Mouse (Mus musculus) hindbrain, embryonic 10.5 days (tissue): ENCODE results near the gene 4930435E12Rik. TPM values are rescaled to one million over a fixed set of nuclear protein-coding genes. Genes with fewer than 3 reads are reported as not detected.
"Not testable (repeated sequence)": the region's sequence is repeated elsewhere in the genome, so short reads cannot be mapped to it uniquely, and the experiment has no call there.

ENCODE experiments used
- DNase-seq: peaks from one replicate; pipeline ENCODE4 v3.0.0-alpha.2; 2017; ENCODE audit warnings: low spot score
- H3K27ac ChIP-seq: fragments of 300-500 bp; sonication (generic); 2 replicates; pipeline ENCODE4 v1.5.1; 2016; ENCODE audit warnings: mild to moderate bottlenecking, moderate library complexity
- H3K27me3 ChIP-seq: fragments of 300-500 bp; sonication (generic); 2 replicates; pipeline ENCODE4 v1.6.1; 2016; ENCODE audit warnings: mild to moderate bottlenecking; ENCODE audit not compliant: poor library complexity, insufficient read depth, severe bottlenecking
- H3K36me3 ChIP-seq: fragments of 300-500 bp; sonication (generic); 2 replicates; pipeline ENCODE4 v1.6.1; 2016; ENCODE audit warnings: mild to moderate bottlenecking, moderate library complexity
- H3K4me1 ChIP-seq: fragments of 300-500 bp; sonication (generic); replicated peaks from 2 replicates; pipeline ENCODE4 v1.6.1; 2016; ENCODE audit warnings: mild to moderate bottlenecking
- H3K4me3 ChIP-seq: fragments of 300-500 bp; sonication (generic); 2 replicates; pipeline ENCODE4 v1.5.1; 2016; ENCODE audit warnings: mild to moderate bottlenecking, moderate library complexity
- H3K9me3 ChIP-seq: fragments of 300-500 bp; sonication (generic); 2 replicates; pipeline ENCODE4 v1.6.1; 2016; ENCODE audit warnings: mild to moderate bottlenecking, moderate library complexity
- WGBS: fragments of 180-500 bp; shearing (Covaris S2); methylation state at CpG from one replicate; pipeline ENCODE4 v1.1.7; 2016; 5-methylcytosine and 5-hydroxymethylcytosine counted together
- polyA plus RNA-seq: library from polyadenylated mRNA; unstranded; fragments of >200 nt; fragmentation: Nextera tagmentation; extraction: Ambion mirVana; gene quantifications from 2 replicates; pipeline ENCODE4 v1.2.1, GENCODE M21; 2016

The 4930435E12Rik gene
- not detected in 2 replicates for polyA plus RNA-seq

DNA sequence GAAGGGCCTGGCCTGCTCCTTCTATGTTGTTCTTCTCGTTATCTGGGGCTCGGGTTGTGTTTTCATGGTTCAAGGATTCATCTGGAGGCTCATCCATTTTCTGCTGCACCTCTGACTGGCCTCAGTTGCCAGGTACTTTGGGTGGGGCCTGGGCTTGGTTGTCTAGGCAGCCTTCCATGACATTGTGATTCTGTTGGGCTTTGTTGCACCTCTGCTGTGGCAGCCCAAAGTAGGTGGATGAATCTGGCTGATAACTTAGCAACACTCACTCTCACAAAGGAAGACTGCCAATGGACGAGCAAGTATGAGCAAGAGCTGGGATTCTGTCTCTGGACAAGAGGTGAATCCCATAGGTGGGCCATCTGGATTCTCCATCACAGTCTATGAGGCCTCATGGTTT is at the start of gene 4930435E12Rik:
TSS of gene 4930435E12Rik (minus strand) at position 101 of the 400 bp plus-strand sequence.
- 93% methylated on average over 3 of the region's 3 CpGs for WGBS
- no peaks in the 10 kb centered on the region for H3K4me1 ChIP-seq
- no peak for DNase-seq
- no peaks in the 10 kb centered on the region for H3K27me3 ChIP-seq
- H3K36me3 ChIP-seq: no peaks in the 10 kb centered on the region
- H3K4me3 ChIP-seq: no peak within 1 kb of the TSS
- no peaks in the 10 kb centered on the region for H3K9me3 ChIP-seq
- no peak within 1 kb of the TSS for H3K27ac ChIP-seq

DNA sequence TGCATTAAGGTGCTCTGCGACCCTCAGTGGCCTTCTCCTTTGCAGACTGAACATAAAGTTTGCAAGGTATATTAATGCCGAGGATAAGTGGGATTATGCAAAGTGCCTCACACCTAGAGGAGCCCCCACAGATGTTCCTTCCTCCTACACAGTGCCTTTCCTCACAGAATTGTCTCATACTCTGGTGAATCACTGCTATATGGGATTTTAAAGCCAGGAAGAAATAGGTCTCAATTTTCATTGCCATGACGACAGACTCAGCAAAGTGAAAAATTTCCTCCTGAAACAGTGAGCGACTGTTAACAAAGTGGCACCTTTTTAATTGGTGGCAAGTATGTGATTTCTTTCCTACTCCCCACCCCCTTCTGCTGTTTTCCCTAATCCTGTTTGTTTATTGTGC is 45.9 kb upstream of the 4930435E12Rik start:
- no peak overlapping the region for H3K4me3 ChIP-seq
- 39% methylated on average over 4 of the region's 4 CpGs for WGBS
- no peaks in the 10 kb centered on the region for H3K9me3 ChIP-seq
- H3K27me3 ChIP-seq: no peaks in the 10 kb centered on the region
- H3K27ac ChIP-seq: no peak overlapping the region
- H3K36me3 ChIP-seq: no peaks in the 10 kb centered on the region
- no peaks in the 10 kb centered on the region for H3K4me1 ChIP-seq
- no peak for DNase-seq

DNA sequence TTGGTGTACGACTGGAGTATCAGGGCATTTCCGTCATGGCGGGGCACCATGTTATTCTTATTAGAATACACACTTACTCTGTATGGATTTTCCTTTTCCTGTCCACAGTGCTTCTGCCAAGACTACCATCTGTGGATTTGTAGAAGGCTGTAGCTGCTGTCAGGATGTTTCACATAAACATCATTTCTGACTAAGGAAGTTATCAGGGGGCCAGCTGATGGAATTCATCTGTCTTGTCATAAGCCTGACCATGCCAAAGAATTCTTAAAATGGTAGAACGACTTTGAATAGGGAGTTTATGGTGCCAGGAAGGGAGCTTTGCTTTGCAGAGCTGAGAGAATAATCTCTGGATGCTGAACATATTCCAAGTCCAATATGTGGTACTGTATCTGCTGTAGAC is 44.7 kb upstream of the 4930435E12Rik start:
- Histone ChIP-seq H3K36me3 (no peaks in the 10 kb centered on the region), H3K4me1 (no peaks in the 10 kb centered on the region), H3K9me3 (no peaks in the 10 kb centered on the region), H3K27me3 (no peaks in the 10 kb centered on the region), H3K27ac (no peak overlapping the region), H3K4me3 (no peak overlapping the region)
- no peak for DNase-seq
- WGBS: 91% methylated on average over 4 of the region's 4 CpGs

DNA sequence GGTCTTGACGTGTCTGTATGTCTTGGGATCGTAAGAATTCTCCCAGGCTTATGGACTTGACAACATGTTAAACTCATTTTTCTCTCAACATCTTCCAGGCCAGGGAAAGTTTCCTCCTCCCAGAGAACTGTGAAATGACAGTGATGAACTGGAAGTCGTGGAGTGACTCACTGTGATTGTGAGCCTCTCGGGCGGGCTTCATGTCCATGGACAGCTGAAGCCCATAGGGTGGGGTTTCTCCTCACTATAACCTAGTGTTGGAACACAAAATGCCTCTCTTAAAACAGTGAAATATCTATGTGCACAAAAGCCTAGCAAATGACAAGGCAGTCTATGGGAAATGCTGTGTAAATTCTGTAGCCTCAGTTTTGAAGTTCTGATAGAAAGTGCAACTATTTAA is 35.8 kb upstream of the 4930435E12Rik start:
- Histone ChIP-seq H3K4me1 (no peaks in the 10 kb centered on the region), H3K4me3 (no peak overlapping the region), H3K27ac (no peak overlapping the region), H3K36me3 (no peaks in the 10 kb centered on the region), H3K9me3 (no peaks in the 10 kb centered on the region), H3K27me3 (no peaks in the 10 kb centered on the region)
- DNase-seq: no peak
- 90% methylated on average over 5 of the region's 5 CpGs for WGBS

DNA sequence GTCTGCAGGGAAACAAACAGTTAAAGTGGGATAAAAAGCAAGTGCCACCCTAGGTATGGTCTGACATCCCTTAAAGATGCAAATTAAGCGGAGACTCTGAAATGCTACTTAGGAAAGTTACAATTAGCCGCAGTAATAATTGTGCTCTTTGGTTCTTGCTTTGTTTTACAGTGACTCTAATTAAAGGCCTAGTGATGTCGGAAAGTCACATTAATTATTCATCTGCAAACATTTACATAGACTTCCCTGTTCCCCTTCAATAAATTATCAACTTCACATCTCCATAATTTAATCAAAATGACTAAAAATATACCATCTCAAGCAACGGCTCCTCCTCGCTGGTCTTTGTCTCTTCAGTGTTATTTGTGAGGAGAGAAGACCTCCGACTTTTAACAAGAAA is 32.0 kb upstream of the 4930435E12Rik start:
- no peaks in the 10 kb centered on the region for H3K36me3 ChIP-seq
- no peaks in the 10 kb centered on the region for H3K4me1 ChIP-seq
- H3K27me3 ChIP-seq: no peaks in the 10 kb centered on the region
- DNase-seq: no peak
- 78% methylated on average over 6 of the region's 6 CpGs for WGBS
- H3K9me3 ChIP-seq: no peaks in the 10 kb centered on the region
- H3K27ac ChIP-seq: no peak overlapping the region
- H3K4me3 ChIP-seq: no peak overlapping the region

DNA sequence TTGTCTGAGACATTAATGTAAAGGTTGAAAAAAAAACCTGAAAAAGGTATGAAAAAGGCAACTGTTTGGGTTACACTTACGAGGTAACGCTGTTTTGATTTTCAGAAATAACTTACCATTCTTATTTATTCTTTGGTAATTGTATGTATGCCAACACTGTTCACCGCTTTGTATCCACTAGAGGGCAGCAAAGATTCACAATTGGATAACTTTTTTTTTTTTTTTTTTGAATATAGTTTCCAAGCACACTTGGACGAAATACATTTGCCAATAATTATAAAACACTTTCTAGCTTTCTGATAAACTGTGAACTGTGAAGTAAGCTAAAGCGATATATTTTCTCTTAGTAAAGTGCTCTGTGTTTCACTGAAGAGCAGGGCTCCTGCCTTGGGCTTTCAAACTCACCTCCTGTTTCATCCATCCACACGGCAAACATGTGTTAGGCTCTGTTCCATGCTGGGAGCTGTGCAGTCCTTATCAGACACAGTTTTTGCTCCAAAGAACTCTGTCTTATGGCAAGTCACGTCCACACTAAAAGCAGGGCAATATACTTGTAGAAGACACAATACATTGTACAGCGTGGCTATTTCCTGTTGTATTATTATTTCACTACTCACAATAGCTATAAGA is 29.7 kb upstream of the 4930435E12Rik start:
- Histone ChIP-seq H3K27me3 (no peaks in the 10 kb centered on the region), H3K4me3 (no peak overlapping the region), H3K4me1 (no peaks in the 10 kb centered on the region), H3K27ac (no peak overlapping the region), H3K9me3 (no peaks in the 10 kb centered on the region), H3K36me3 (no peaks in the 10 kb centered on the region)
- no peak for DNase-seq
- WGBS: 37% methylated on average over 8 of the region's 8 CpGs

DNA sequence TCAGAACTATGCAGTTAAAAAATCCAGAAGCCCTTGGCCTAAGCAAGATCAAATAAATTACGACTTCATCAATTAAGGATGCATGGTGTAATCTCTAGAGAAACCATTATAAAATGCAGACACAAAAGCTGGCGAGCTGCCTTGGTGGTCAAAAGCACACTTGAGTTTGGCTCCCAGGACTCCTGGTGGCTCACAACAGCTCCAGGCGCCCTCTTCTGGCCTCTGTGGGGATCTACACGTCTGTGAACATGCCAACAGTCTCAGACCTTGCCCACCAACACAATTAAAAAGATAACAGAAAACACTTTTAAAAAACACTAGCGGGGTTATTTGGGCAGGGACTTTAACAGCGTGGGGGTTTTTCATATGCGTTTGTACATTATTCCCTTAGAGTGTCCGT is 16.0 kb downstream of the 4930435E12Rik start:
- DNase-seq: peak; percentile 64
- no peaks in the 10 kb centered on the region for H3K36me3 ChIP-seq
- peaks cover 5% of the 10 kb centered on the region; the same call in 1 of the 2 replicates for H3K9me3 ChIP-seq
- H3K4me1 ChIP-seq: peaks cover 11% of the 10 kb centered on the region
- no peak overlapping the region for H3K4me3 ChIP-seq
- WGBS: 36% methylated on average over 8 of the region's 8 CpGs
- no peaks in the 10 kb centered on the region for H3K27me3 ChIP-seq
- no peak overlapping the region for H3K27ac ChIP-seq

DNA sequence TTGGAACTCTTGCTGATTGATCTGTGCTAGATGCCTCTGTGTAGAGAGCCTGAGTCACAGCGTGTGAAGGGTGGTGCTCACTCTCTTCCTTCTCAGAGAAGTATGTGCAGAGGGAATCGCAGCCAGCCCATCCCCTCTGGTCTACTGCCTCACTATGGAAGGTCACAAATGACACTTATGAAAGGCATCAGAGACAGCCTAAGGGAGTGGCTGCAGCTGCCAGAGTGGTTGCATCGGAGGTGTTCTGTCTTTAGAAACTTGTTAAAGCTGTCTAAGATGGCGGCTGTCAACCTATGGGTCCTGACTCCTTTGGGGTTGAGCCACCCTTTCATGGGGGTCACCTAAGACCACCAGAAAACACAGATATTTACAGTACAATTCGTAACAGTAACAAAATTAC is 18.4 kb downstream of the 4930435E12Rik start:
- Histone ChIP-seq H3K27ac (no peak overlapping the region), H3K9me3 (peaks cover 5% of the 10 kb centered on the region; the same call in 1 of the 2 replicates), H3K27me3 (no peaks in the 10 kb centered on the region), H3K4me1 (no peaks in the 10 kb centered on the region), H3K4me3 (no peak overlapping the region), H3K36me3 (no peaks in the 10 kb centered on the region)
- WGBS: 86% methylated on average over 5 of the region's 5 CpGs
- DNase-seq: no peak

DNA sequence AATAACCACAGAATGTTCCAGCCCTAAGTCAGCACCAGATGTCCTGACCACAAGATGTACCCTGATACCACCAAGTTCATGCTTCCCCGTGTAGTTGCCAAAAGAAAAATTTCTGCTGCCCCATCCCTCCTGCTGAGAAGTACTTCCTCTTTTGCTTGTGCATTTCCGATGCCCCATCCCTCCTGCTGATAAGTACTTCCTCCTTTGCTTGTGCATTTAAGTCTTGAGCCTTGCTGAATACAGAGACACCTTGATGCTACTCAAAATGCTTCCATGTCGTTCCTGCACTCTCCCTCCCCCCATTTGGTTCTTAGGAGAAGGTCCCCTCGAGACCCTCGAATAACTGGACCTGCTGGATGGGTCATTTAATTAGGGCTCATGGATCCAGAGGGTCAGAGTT is 20.8 kb downstream of the 4930435E12Rik start:
- not testable (repeated sequence) for H3K4me1 ChIP-seq, DNase-seq, H3K36me3 ChIP-seq, H3K27me3 ChIP-seq, H3K4me3 ChIP-seq, H3K27ac ChIP-seq, H3K9me3 ChIP-seq
- 81% methylated on average over 5 of the region's 5 CpGs for WGBS

DNA sequence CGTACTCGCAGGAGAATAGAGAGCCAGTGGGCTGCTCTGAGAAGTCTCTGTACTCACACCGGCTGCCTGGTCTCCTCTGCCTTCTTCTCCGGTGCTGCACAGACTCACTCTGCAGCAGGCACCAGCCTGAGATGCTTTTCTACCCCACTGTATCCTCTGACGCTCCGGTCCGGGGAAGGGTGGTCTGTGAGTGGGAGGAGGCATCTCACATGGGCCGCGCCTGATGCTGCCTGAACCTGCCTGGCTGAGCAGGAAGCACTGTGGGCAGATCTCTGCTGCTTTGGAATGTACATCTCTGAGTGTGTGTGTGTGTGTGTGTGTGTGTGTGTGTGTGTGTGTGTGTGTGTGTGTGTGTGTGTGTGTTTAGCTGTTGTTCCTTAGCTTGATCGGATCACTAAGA is 28.5 kb downstream of the 4930435E12Rik start, which contains the start of gene Upk1b:
TSS of gene Upk1b (minus strand) at position 238 of the 400 bp plus-strand sequence.
- no peak within 1 kb of the TSS for H3K4me3 ChIP-seq
- no peak within 1 kb of the TSS for H3K27ac ChIP-seq
- peak; percentile 15 for DNase-seq
- H3K9me3 ChIP-seq: no peaks in the 10 kb centered on the region
- WGBS: 48% methylated on average over 10 of the region's 10 CpGs
- no peaks in the 10 kb centered on the region for H3K36me3 ChIP-seq
- 0 out of 2 replicates have a peak, but pooled peaks cover 5% of the 10 kb centered on the region for H3K4me1 ChIP-seq
- no peaks in the 10 kb centered on the region for H3K27me3 ChIP-seq

DNA sequence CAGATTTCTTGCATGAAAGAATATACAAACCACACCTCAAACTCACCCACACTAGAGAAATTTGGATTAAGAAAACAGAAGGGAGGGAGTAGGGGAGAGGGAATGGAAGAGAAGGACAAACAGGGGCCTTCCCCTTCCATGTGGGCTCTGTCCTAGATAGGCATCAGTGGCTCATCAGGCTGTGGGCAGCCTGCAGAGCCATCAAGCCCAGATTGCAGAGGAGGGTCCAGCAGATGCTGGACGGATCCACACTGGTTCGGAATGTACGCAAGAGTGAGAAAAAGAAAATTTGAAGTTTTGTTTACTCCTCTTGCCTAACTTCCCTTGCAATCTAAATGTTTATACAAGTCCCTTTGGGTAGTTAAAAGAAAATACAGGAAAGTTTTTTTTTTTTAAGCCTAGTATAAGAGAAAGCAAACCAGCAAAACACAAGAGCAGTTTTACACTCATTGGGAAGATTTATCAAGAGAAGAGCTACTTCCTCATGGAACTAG is 29.5 kb downstream of the 4930435E12Rik start:
- Histone ChIP-seq H3K9me3 (no peaks in the 10 kb centered on the region), H3K27ac (no peak overlapping the region), H3K36me3 (no peaks in the 10 kb centered on the region), H3K4me1 (0 out of 2 replicates have a peak, but pooled peaks cover 5% of the 10 kb centered on the region), H3K4me3 (no peak overlapping the region), H3K27me3 (no peaks in the 10 kb centered on the region)
- no peak for DNase-seq
- WGBS: 80% methylated on average over 3 of the region's 3 CpGs

DNA sequence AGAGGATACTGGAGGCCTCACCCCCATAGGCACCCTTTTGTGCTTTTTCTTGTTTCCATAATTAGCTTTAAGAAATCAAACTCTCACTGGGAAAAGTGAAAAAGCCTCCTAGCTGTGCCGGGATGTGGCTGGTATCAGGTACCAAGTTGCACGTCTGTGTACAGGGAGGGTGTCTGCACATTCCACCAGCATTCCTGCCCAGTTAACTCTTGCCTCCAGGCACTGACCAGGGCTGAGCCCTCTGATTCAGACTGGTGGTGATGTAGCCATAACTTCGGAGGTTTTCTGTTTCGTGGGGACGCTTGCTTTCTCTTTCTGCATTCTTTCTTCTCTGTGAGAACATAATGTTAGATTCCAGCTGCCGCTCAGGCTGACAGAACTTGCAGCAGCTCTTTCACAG is 35.4 kb downstream of the 4930435E12Rik start:
- no peaks in the 10 kb centered on the region for H3K36me3 ChIP-seq
- 65% methylated on average over 6 of the region's 6 CpGs for WGBS
- H3K4me1 ChIP-seq: no peaks in the 10 kb centered on the region
- H3K27me3 ChIP-seq: no peaks in the 10 kb centered on the region
- no peaks in the 10 kb centered on the region for H3K9me3 ChIP-seq
- H3K27ac ChIP-seq: no peak overlapping the region
- DNase-seq: no peak
- H3K4me3 ChIP-seq: no peak overlapping the region

DNA sequence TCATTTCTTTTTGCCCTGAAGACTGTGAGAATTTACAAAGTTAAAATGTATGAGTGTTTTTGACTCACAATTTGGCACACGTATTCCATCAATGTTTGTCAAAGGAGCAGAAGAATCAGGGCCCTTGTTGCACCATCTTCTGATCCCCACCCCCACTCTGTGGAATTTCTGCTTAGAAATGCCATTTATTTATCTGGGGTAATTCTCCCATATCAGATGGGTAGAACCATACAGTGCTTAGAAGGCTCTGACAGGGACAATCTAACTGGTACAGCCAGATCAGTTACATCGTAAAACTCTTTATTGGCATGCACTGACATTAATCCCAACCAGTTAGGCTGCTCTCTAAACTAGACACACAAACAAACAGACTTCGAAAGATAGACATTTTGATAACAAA is 38.6 kb downstream of the 4930435E12Rik start:
- Histone ChIP-seq H3K4me3 (no peak overlapping the region), H3K27ac (no peak overlapping the region), H3K36me3 (no peaks in the 10 kb centered on the region), H3K27me3 (no peaks in the 10 kb centered on the region), H3K9me3 (no peaks in the 10 kb centered on the region), H3K4me1 (peaks cover 8% of the 10 kb centered on the region; the same call in 1 of the 2 replicates)
- no peak for DNase-seq
- WGBS: 84% methylated on average over 3 of the region's 3 CpGs
